Mouse (Mus musculus) ES-Bruce4 (cell line): ENCODE measurements around the gene Ip6k1. TPM values are rescaled to one million over a fixed set of nuclear protein-coding genes. Genes with fewer than 3 reads are reported as not detected.

Experiments
- H3K27ac ChIP-seq: 2 replicates; pipeline ENCODE4 v1.5.1; 2012; ENCODE audit warnings: low read length, inconsistent platforms; ENCODE audit not compliant: insufficient read depth
- H3K27me3 ChIP-seq: 2 replicates; pipeline ENCODE4 v1.6.1; 2012; ENCODE audit warnings: mild to moderate bottlenecking, low read length, inconsistent platforms; ENCODE audit not compliant: control insufficient read depth, poor library complexity, insufficient read depth, severe bottlenecking
- H3K36me3 ChIP-seq: 2 replicates; pipeline ENCODE4 v1.6.1; 2012; ENCODE audit warnings: inconsistent platforms, mild to moderate bottlenecking, low read length, moderate library complexity; ENCODE audit not compliant: control insufficient read depth, poor library complexity, insufficient read depth, severe bottlenecking
- H3K4me1 ChIP-seq: one replicate; pipeline ENCODE4 v1.8.1; 2011; ENCODE audit warnings: low read length; ENCODE audit not compliant: control insufficient read depth, insufficient read depth
- H3K4me3 ChIP-seq: 2 replicates; pipeline ENCODE4 v1.5.1; 2011; ENCODE audit warnings: low read depth, mild to moderate bottlenecking, low read length
- H3K9ac ChIP-seq: 2 replicates; pipeline ENCODE4 v1.6.1; 2012; ENCODE audit warnings: low read depth, mild to moderate bottlenecking, inconsistent platforms; ENCODE audit not compliant: poor library complexity, severe bottlenecking
- H3K9me3 ChIP-seq: replicated peaks from 2 replicates; pipeline ENCODE4 v1.6.1; 2012; ENCODE audit warnings: mild to moderate bottlenecking, low read length, inconsistent platforms; ENCODE audit not compliant: control insufficient read depth, poor library complexity, insufficient read depth, severe bottlenecking
- CTCF ChIP-seq: IDR thresholded peaks from one replicate; pipeline ENCODE4 v1.8.1; 2011; ENCODE audit warnings: low read depth, low read length
- EP300 ChIP-seq: IDR thresholded peaks from 2 replicates; pipeline ENCODE4 v1.6.1; 2011; ENCODE audit warnings: low read depth, low read length; ENCODE audit not compliant: insufficient read depth
- POLR2A ChIP-seq: IDR thresholded peaks from one replicate; pipeline ENCODE4 v1.8.1; 2011; ENCODE audit warnings: low read length; ENCODE audit not compliant: insufficient read depth
- polyA plus RNA-seq: library from polyadenylated mRNA; stranded (reverse); fragments of >200 nt; gene quantifications from 2 replicates; pipeline ENCODE4 v1.2.4, GENCODE M21; 2011; ENCODE audit warnings: low read depth; ENCODE audit not compliant: missing spikeins, insufficient read depth, insufficient read length

Ip6k1 gene
- polyA plus RNA-seq, 1 experiment, result 46.9 TPM

GRCm38 (mm10) chr9:107981684-107982605 lies 20.4 kb upstream of the Ip6k1 start:
- Histone ChIP-seq H3K27me3 (no peaks in the 10 kb centered on the region), H3K9ac (no peak overlapping the region), H3K36me3 (no peaks in the 10 kb centered on the region), H3K4me1 (no peaks in the 10 kb centered on the region), H3K4me3 (no peak overlapping the region), H3K9me3 (no peaks in the 10 kb centered on the region), H3K27ac (no peak overlapping the region)
- TF ChIP-seq CTCF, result no peak
- no peak for TF ChIP-seq EP300
- no peak for TF ChIP-seq POLR2A

GRCm38 (mm10) chr9:107982681-107983346 lies 19.5 kb upstream of the Ip6k1 start, which contains the start of gene Gm20661:
Gm20661 (plus strand) TSS chr9:107983058.
- TF ChIP-seq EP300, result no peak
- TF ChIP-seq POLR2A, result no peak
- no peak for TF ChIP-seq CTCF
- no peaks in the 10 kb centered on the region for H3K36me3 ChIP-seq
- no peaks in the 10 kb centered on the region for H3K27me3 ChIP-seq
- no peak within 1 kb of the TSS for H3K27ac ChIP-seq
- no peaks in the 10 kb centered on the region for H3K9me3 ChIP-seq
- peak within 1 kb of the TSS; percentile 20; the same call in 1 of the 2 replicates for H3K4me3 ChIP-seq
- H3K9ac ChIP-seq, result no peak within 1 kb of the TSS
- H3K4me1 ChIP-seq, result no peaks in the 10 kb centered on the region

GRCm38 (mm10) chr9:107983421-107983890 lies 18.8 kb upstream of the Ip6k1 start:
- Histone ChIP-seq H3K9ac (no peak overlapping the region), H3K4me3 (no peak overlapping the region), H3K36me3 (no peaks in the 10 kb centered on the region), H3K27ac (no peak overlapping the region), H3K4me1 (no peaks in the 10 kb centered on the region), H3K27me3 (no peaks in the 10 kb centered on the region), H3K9me3 (no peaks in the 10 kb centered on the region)
- TF ChIP-seq EP300, result no peak
- TF ChIP-seq POLR2A, result no peak
- TF ChIP-seq CTCF, result no peak

- TF ChIP-seq EP300 (no peak), CTCF (no peak), POLR2A (no peak)
- no peaks in the 10 kb centered on the region for H3K4me1 ChIP-seq
- H3K27me3 ChIP-seq, result no peaks in the 10 kb centered on the region
- no peaks in the 10 kb centered on the region for H3K9me3 ChIP-seq
- no peaks in the 10 kb centered on the region for H3K36me3 ChIP-seq
- H3K4me3 ChIP-seq, result no peak overlapping the region
- no peak overlapping the region for H3K9ac ChIP-seq
- no peak overlapping the region for H3K27ac ChIP-seq
Observed at GRCm38 (mm10) chr9:107984052-107984753, 18.1 kb upstream of the Ip6k1 start.

GRCm38 (mm10) chr9:107984754-107985055 lies 17.6 kb upstream of the Ip6k1 start:
- peak overlapping the region; percentile 71 for H3K4me3 ChIP-seq
- no peak overlapping the region for H3K9ac ChIP-seq
- no peak for TF ChIP-seq CTCF
- TF ChIP-seq EP300, result no peak
- TF ChIP-seq POLR2A, result no peak
- H3K4me1 ChIP-seq, result no peaks in the 10 kb centered on the region
- H3K36me3 ChIP-seq, result no peaks in the 10 kb centered on the region
- H3K27me3 ChIP-seq, result no peaks in the 10 kb centered on the region
- H3K27ac ChIP-seq, result no peak overlapping the region
- no peaks in the 10 kb centered on the region for H3K9me3 ChIP-seq
